Mouse (Mus musculus) embryo, embryonic 11.5 days (tissue): Measurements from ENCODE around the gene F11r.
"Not testable (repeated sequence)": the region's sequence is repeated elsewhere in the genome, so short reads cannot be mapped to it uniquely, and the experiment has no call there.

Experiments
- DNase-seq: peaks from one replicate; pipeline ENCODE4 v3.0.0-alpha.2; 2012; ENCODE audit warnings: low read depth, low spot score

The F11r gene

DNA sequence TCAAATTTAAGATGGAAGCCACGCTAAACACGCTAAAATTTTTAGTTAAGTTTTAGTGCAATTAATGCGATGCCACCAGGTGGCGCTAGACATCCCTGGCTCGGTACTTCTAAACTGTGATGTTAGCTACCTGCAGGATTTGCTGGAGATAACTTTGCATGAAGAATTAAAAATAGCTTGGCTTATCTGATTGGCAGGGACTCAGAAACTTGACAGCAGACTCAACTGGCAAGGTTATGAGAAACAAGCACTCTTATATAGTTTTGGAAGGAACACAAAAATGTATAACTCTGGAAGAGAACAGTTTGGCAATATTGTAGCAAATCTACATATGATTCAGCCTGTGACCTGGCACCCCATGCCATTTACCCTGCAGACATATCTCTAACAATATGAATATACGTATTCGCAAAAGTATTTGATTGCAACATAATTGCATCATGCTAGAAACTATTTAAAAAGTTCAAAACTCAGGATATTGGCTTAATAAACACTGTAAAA lies 33.1 kb downstream of the F11r start:
- peak; percentile 36 for DNase-seq

DNA sequence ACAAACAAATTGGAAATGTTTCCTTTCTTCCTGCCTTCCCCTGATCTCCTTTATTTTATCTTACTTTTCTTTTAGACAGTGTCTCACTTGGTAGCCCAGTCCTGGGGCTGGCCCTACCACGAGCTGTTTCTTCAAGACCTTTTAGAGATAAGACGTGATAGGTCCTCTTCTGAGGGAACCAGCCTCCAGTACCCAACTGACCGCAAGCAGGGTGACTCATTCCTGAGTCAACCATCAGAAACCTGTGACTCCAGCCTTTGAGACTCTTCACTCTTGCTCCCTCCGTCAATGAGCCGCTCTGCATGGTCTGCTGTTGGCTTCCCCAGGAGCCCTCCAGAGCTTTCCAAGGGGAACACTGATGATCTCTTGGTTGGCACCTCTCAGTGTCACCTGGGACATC lies 33.6 kb downstream of the F11r start:
- no peak for DNase-seq

- no peak for DNase-seq
Observed at GRCm38 (mm10) chr1:171471452-171471851, 34.1 kb downstream of the F11r start.

DNA sequence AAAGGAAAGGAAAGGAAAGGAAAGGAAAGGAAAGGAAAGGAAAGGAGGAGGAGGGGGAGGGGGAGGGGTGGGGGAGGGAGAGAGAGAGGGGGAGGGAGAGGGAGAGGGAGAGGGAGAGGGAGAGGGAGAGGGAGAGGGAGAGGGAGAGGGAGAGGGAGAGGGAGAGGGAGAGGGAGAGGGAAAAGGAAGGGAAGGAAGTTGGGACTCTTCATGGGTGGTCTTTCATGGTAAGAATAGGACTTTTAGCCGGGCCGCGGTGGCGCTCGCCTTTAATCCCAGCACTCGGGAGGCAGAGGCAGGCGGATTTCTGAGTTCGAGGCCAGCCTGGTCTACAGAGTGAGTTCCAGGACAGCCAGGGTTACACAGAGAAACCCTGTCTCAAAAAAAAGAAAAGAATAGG lies 34.6 kb downstream of the F11r start:
- not testable (repeated sequence) for DNase-seq

DNA sequence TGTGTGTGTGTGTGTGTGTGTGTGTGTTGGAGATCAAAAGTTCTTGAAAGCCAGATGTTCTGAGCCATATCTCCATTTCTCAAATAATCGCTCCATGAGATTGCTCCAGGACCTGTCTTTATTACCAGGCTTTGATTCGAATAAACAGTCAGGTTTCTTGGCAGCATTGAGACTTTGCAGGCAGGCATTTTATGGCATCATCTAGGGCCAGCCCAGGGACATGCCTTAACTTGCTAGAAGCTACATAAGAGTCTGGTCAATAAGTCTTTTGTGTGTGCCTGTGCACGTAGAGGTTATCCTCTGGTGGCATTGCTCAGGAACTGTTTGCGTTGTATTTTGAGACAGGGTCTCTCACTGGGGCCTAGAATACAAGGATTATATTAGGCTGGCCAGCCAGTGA lies 36.2 kb downstream of the F11r start:
- no peak for DNase-seq

- no peak for DNase-seq
Observed at GRCm38 (mm10) chr1:171473920-171474640, 36.7 kb downstream of the F11r start.

DNA sequence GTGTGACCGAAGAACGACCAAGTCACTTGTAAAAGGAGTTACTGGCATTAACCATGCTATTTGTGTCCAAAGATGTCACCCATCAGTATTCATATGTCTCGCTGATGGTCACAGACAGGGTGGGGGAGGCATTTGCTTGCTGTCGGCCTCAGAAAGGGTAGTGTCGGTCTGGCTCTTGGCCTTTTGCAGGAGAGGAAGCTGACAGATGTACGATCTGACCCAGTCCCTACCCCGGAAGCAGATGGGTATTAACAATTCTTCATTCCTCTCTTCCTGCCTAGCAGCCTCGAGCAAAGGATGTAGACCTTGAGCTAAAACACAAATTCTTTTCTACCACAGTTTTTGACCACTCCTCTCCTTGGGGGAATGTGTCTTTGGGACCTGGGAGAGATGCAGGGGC lies 39.8 kb downstream of the F11r start:
- no peak for DNase-seq

DNA sequence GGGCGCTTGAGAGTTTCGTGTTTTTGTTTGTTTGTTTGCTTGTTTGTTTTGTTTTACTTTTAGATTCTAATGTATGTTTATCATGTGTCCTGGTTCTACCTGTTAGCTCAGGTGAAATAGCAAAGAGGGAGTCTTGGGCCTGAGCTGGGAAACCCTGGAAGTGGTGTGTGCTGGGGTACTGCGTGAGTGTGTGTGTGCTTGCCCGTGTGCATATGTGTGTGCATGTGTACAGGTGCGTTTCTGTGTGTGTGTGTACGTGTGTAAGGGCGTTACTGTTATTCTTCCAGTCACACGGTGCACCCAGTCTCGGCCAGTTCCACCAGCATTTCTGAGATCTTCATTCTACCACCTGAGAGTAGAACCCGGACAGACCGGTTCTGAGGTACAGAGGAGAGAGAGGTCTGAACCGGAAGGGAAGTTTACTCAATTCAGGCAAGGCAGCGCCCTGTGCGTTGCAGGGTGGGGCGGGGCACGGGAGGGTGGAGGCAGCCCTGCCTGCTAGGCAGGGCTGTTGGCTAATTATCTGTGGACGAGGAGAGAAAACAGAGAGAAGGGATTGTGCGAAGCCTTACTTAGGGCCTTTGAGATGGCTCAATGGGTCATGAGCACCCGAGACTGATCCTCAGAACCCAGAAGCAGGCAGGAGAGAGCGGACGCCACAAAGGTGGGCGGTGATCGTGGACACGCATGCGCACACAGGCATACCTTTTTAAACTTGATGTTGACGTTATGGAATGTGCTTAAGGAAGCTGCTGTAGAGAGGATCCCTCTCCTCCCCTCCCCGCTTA lies 40.6 kb downstream of the F11r start:
- peak; percentile 13 for DNase-seq

DNA sequence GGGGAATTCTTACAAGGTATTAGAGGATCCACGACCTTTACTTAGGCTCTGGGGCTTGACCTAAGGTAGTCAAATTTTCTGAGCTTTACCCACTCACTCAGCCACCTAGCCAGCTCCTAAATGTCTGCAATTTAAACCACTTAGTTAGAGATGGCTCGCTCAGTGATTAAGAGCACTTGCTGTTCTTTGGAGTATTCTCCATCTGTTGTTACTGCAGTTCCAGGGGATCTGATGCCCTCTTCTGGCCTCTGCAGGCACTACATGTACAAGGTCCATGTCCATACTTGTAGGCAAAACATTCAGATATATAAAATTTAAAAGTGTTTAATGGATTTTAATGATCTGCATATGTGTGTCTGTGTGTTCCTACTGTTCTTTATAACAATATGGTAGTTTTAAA lies 41.6 kb downstream of the F11r start:
- peak; percentile 27 for DNase-seq

DNA sequence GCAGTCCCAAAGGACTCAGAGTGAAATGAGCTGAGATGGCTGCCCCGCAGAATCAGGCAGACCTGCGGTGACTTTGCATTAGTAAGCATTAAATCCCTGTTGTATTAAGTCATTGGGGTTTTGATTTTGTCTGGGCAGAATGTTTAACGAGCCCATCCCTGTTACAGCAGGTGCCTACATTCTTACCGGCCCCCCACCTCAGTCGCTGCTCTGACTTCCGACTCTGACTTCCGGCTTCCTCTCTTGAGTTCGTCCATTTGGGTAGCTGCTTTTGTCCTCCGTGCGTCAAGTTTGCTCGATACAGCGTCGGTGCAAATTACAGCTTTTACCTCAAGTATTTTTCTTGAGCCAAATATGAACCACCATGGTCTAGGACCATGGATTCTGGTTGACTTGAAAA lies 56.9 kb downstream of the F11r start:
- no peak for DNase-seq

DNA sequence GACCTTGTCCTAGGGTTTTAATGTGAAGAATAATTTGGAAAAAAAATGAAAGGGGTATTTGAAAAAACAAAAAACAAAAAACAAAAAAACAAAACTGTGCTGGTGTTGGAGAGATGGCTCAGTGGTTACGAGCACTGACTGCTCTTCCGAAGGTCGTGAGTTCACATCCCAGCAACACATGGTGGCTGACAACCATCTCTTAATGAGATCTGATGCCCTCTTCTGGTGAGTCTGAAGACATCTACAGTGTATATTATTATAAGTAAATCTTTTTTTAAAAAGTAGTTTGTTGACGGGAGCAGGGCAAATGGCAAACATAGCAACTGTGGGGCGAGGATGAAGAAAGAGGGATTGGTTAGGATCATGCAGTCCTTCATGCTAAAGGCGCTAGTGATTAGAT lies 58.0 kb downstream of the F11r start:
- DNase-seq: no peak

- DNase-seq: no peak
Observed at GRCm38 (mm10) chr1:171499856-171500255, 62.5 kb downstream of the F11r start.

DNA sequence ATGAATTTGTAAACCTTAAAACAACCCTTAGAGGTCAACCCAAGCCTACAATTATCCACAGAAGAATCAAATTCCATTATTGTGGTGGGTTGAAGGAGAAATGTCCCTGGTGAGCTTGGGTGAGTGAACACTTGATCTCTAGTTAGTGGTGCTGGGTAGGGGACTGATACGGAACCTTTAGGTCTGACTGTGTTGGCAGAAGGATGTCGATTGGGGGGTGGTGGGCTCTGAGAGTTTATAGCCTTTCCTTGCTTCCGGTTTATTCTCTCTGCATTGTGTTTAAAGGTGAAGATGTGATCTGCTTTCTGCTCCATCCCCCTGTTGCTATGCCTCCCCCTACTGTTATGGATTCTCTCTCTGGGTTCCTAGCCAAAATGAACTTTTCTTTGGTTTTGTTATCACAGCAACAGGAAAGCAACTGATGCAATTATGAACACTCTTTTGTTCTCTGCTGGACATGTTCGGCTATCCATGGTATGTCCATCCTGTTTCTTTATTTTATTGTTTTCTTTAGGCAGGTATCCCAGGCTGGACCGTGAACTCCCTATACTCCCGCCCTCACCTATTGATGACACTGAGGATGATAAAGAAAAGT lies 63.8 kb downstream of the F11r start:
- no peak for DNase-seq

DNA sequence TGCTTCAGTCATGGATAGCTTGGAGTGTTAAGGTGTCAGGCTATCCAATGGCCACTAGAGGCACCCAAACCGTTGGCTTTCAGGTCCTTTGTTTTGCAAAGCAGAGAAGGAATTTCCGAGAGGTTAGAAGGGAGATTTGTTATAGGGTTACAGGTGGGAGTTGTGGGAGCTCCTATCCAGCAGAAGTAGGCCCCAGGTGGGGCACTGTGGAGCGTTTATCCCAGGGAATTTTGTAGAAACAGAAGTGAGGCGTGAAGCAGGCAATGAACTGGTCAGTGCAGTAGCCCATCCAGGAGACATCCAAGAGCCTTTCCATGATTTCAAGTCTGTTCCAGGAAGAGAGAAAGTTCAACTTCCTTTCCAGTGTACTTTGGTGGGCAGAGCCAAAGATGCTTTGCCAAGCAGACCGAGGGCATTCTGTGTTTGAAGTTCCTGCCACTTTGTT lies 64.3 kb downstream of the F11r start:
- DNase-seq: peak; percentile 49

DNA sequence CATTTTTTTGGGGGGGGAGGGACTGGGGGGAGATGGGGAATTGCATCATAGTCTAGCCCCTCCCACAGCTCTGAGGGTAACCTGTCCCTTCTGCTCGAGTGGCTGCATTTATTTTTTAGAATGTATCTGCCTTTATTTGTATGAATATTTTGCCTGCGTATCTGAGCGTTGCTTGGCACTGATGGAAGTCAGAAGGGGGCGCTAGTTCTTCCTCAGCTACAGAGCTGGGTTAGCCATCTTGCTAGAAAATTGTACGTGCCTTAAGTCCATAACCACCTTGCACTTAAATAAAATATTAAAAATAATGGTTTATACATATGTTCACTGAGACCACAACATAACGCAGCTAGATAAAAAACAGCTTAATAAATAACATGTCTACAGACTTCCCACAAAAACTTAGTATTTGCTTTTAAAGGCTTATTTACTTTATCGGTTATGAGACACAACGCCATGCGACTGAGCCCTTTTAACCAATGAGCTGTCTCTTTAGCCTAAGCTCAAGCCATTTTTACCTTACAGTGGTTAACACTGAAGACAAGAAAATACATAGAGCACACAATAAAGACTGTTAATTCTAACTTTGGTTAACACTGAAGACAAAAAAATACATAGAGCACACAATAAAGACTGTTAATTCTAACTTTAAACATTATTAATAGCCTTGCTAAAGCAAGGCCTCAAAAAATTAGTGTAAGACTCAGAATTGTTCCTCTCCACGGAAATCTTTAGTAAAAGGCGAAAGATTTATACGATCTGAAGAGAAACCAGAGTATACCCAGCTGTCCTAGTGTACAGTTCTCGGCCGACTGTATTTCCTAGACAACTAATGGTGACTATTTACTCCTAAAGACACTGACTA lies 65.3 kb downstream of the F11r start:
- peak; percentile 71 for DNase-seq

DNA sequence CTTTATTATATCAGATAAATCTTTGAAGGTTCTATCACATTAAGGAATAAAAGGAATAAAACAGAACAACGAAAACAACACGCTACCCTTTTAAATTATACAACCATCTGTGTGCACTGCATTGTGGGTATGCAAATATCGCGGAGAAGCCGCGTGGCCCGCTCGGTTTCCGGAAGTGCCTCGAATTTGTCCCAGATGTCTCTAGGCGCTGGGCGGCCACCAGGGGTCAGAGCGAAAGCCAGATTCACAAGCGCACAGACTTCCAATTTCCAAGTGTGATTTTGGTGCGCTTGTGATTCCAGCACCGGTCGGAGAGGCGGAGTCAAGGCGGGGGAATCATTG lies 65.9 kb downstream of the F11r start, which contains the start of gene Alyref2:
TSS of gene Alyref2 (plus strand) at position 229 of the 342 bp plus-strand sequence.
- DNase-seq: peak; percentile 94

- DNase-seq: peak; percentile 40
Observed at GRCm38 (mm10) chr1:171503592-171504291, 66.4 kb downstream of the F11r start.

GRCm38 (mm10) chr1:171504586-171504985 lies 67.3 kb downstream of the F11r start:
- no peak for DNase-seq

DNA sequence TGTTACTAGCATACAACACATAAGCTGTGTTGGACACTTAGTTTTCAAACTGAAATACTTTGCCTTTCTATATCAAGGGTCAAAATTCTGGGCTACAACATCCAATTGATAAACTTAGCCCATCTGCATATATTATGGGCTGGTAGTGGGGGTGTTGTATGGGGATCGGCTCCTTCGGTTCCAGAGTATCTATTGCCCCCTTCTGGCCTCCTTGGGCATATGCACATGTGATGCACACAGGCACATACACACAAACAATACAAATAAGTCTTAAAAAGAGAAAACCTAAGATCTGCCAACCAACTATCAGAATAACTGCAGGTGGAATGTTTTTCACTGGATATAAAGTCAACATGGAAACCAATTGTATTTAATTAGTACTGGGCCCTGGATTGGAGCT lies 75.9 kb downstream of the F11r start:
- DNase-seq: no peak

GRCm38 (mm10) chr1:171513760-171514159 lies 76.4 kb downstream of the F11r start:
- DNase-seq: no peak
